Mouse (Mus musculus): Measurements from ENCODE around the gene Tmem121. TPM values are rescaled to one million over a fixed set of nuclear protein-coding genes. Genes with fewer than 3 reads are reported as not detected.
"Not testable (repeated sequence)": the region's sequence is repeated elsewhere in the genome, so short reads cannot be mapped to it uniquely, and the experiment has no call there.

The Tmem121 gene
- polyA plus RNA-seq, 1 experiment = 4.1 TPM

GRCm38 (mm10) chr12:113224206-113224605 lies 38.5 kb downstream of the Tmem121 start:
- TF ChIP-seq REST (IDR thresholded peaks at IDR 0.05; ENCODE audit: insufficient read depth, insufficient read length) (no peak), TCF3 (IDR thresholded peaks at IDR 0.05; ENCODE audit: insufficient read length, low read depth) (no peak), USF1 (IDR thresholded peaks at IDR 0.05; ENCODE audit: low read depth) (no peak), MAX (IDR thresholded peaks at IDR 0.05; ENCODE audit: low read depth) (no peak), SRF (IDR thresholded peaks at IDR 0.05; ENCODE audit: control insufficient read depth, insufficient read length, low read depth) (no peak), CEBPB (IDR thresholded peaks at IDR 0.05; ENCODE audit: insufficient read depth, poor library complexity, severe bottlenecking) (no peak), POLR2AphosphoS2 (IDR thresholded peaks at IDR 0.05; ENCODE audit: insufficient read length, low read depth) (no peak), E2F4 (IDR thresholded peaks at IDR 0.05; ENCODE audit: insufficient read depth) (no peak), POLR2A (IDR thresholded peaks at IDR 0.05; ENCODE audit: insufficient read length, low read depth) (no peak), TCF12 (IDR thresholded peaks at IDR 0.05; ENCODE audit: insufficient read depth, poor library complexity, severe bottlenecking) (no peak), MYOG (IDR thresholded peaks at IDR 0.05; ENCODE audit: control insufficient read depth in 1 of 3, insufficient read depth in 1 of 3, insufficient read length in 2 of 3, low read depth in 2 of 3) (no peak), MYOD1 (IDR thresholded peaks at IDR 0.05; ENCODE audit: control insufficient read depth in 1 of 3, insufficient read length in 2 of 3, low read depth in 2 of 3) (no peak)
- Histone ChIP-seq H3K4me2 (ENCODE audit: low read depth) (no peak overlapping the region), H3K4me3 (no peak overlapping the region), H3ac (ENCODE audit: control insufficient read depth, insufficient read length) (no peak overlapping the region), H3K36me3 (ENCODE audit: control insufficient read depth, insufficient read depth) (no peaks in the 10 kb centered on the region), H3K27me3 (ENCODE audit: control insufficient read depth, insufficient read depth, insufficient read length) (no peaks in the 10 kb centered on the region), H3K79me2 (ENCODE audit: control insufficient read depth, insufficient read depth) (no peaks in the 10 kb centered on the region)

GRCm38 (mm10) chr12:113224687-113225091 lies 39.0 kb downstream of the Tmem121 start:
- TF ChIP-seq USF1 (IDR thresholded peaks at IDR 0.05; ENCODE audit: low read depth) (no peak), SRF (IDR thresholded peaks at IDR 0.05; ENCODE audit: control insufficient read depth, insufficient read length, low read depth) (no peak), MYOG (IDR thresholded peaks at IDR 0.05; ENCODE audit: control insufficient read depth in 1 of 3, insufficient read depth in 1 of 3, insufficient read length in 2 of 3, low read depth in 2 of 3) (no peak), POLR2A (IDR thresholded peaks at IDR 0.05; ENCODE audit: insufficient read length, low read depth) (no peak), POLR2AphosphoS2 (IDR thresholded peaks at IDR 0.05; ENCODE audit: insufficient read length, low read depth) (no peak), TCF12 (IDR thresholded peaks at IDR 0.05; ENCODE audit: insufficient read depth, poor library complexity, severe bottlenecking) (no peak), REST (IDR thresholded peaks at IDR 0.05; ENCODE audit: insufficient read depth, insufficient read length) (no peak), MYOD1 (IDR thresholded peaks at IDR 0.05; ENCODE audit: control insufficient read depth in 1 of 3, insufficient read length in 2 of 3, low read depth in 2 of 3) (no peak), E2F4 (IDR thresholded peaks at IDR 0.05; ENCODE audit: insufficient read depth) (no peak), CEBPB (IDR thresholded peaks at IDR 0.05; ENCODE audit: insufficient read depth, poor library complexity, severe bottlenecking) (no peak), TCF3 (IDR thresholded peaks at IDR 0.05; ENCODE audit: insufficient read length, low read depth) (no peak), MAX (IDR thresholded peaks at IDR 0.05; ENCODE audit: low read depth) (no peak)
- H3K4me2 ChIP-seq (ENCODE audit: low read depth) = no peak overlapping the region
- no peaks in the 10 kb centered on the region for H3K36me3 ChIP-seq (ENCODE audit: control insufficient read depth, insufficient read depth)
- no peak overlapping the region for H3K4me3 ChIP-seq
- no peaks in the 10 kb centered on the region for H3K27me3 ChIP-seq (ENCODE audit: control insufficient read depth, insufficient read depth, insufficient read length)
- no peaks in the 10 kb centered on the region for H3K79me2 ChIP-seq (ENCODE audit: control insufficient read depth, insufficient read depth)
- H3ac ChIP-seq (ENCODE audit: control insufficient read depth, insufficient read length) = no peak overlapping the region

- no peak overlapping the region for H3K4me2 ChIP-seq (ENCODE audit: low read depth)
- H3K36me3 ChIP-seq (ENCODE audit: control insufficient read depth, insufficient read depth) = no peaks in the 10 kb centered on the region
- H3ac ChIP-seq (ENCODE audit: control insufficient read depth, insufficient read length) = no peak overlapping the region
- no peaks in the 10 kb centered on the region for H3K27me3 ChIP-seq (ENCODE audit: control insufficient read depth, insufficient read depth, insufficient read length)
- TF ChIP-seq MAX (IDR thresholded peaks at IDR 0.05; ENCODE audit: low read depth) = no peak
- no peak for TF ChIP-seq POLR2A (IDR thresholded peaks at IDR 0.05; ENCODE audit: insufficient read length, low read depth)
- TF ChIP-seq E2F4 (IDR thresholded peaks at IDR 0.05; ENCODE audit: insufficient read depth) = no peak
- TF ChIP-seq TCF3 (IDR thresholded peaks at IDR 0.05; ENCODE audit: insufficient read length, low read depth) = no peak
- no peak for TF ChIP-seq CEBPB (IDR thresholded peaks at IDR 0.05; ENCODE audit: insufficient read depth, poor library complexity, severe bottlenecking)
- TF ChIP-seq TCF12 (IDR thresholded peaks at IDR 0.05; ENCODE audit: insufficient read depth, poor library complexity, severe bottlenecking) = no peak
- TF ChIP-seq REST (IDR thresholded peaks at IDR 0.05; ENCODE audit: insufficient read depth, insufficient read length) = no peak
- no peak for TF ChIP-seq POLR2AphosphoS2 (IDR thresholded peaks at IDR 0.05; ENCODE audit: insufficient read length, low read depth)
- TF ChIP-seq SRF (IDR thresholded peaks at IDR 0.05; ENCODE audit: control insufficient read depth, insufficient read length, low read depth) = no peak
- no peak for TF ChIP-seq USF1 (IDR thresholded peaks at IDR 0.05; ENCODE audit: low read depth)
- TF ChIP-seq MYOG (IDR thresholded peaks at IDR 0.05; ENCODE audit: control insufficient read depth in 1 of 3, insufficient read depth in 1 of 3, insufficient read length in 2 of 3, low read depth in 2 of 3) = no peak
- TF ChIP-seq MYOD1 (IDR thresholded peaks at IDR 0.05; ENCODE audit: control insufficient read depth in 1 of 3, insufficient read length in 2 of 3, low read depth in 2 of 3) = no peak
- H3K4me3 ChIP-seq = no peak overlapping the region
- no peaks in the 10 kb centered on the region for H3K79me2 ChIP-seq (ENCODE audit: control insufficient read depth, insufficient read depth)
Observed at GRCm38 (mm10) chr12:113227970-113228593, 42.4 kb downstream of the Tmem121 start.

GRCm38 (mm10) chr12:113230741-113231140 lies 45.0 kb downstream of the Tmem121 start:
- no peak overlapping the region for H3K4me2 ChIP-seq (ENCODE audit: low read depth)
- no peaks in the 10 kb centered on the region for H3K79me2 ChIP-seq (ENCODE audit: control insufficient read depth, insufficient read depth)
- no peak overlapping the region for H3ac ChIP-seq (ENCODE audit: control insufficient read depth, insufficient read length)
- H3K4me3 ChIP-seq = no peak overlapping the region
- H3K36me3 ChIP-seq (ENCODE audit: control insufficient read depth, insufficient read depth) = no peaks in the 10 kb centered on the region
- H3K27me3 ChIP-seq (ENCODE audit: control insufficient read depth, insufficient read depth, insufficient read length) = no peaks in the 10 kb centered on the region
- no peak for TF ChIP-seq TCF3 (IDR thresholded peaks at IDR 0.05; ENCODE audit: insufficient read length, low read depth)

- not testable (repeated sequence) for H3K4me3 ChIP-seq; H3K27me3 ChIP-seq (ENCODE audit: control insufficient read depth, insufficient read depth, insufficient read length); H3K36me3 ChIP-seq (ENCODE audit: control insufficient read depth, insufficient read depth); H3K4me2 ChIP-seq (ENCODE audit: low read depth); H3ac ChIP-seq (ENCODE audit: control insufficient read depth, insufficient read length); H3K79me2 ChIP-seq (ENCODE audit: control insufficient read depth, insufficient read depth)
Observed at GRCm38 (mm10) chr12:113231551-113232263, 46.0 kb downstream of the Tmem121 start.

GRCm38 (mm10) chr12:113232264-113232750 lies 46.6 kb downstream of the Tmem121 start:
- not testable (repeated sequence) for H3ac ChIP-seq (ENCODE audit: control insufficient read depth, insufficient read length); H3K36me3 ChIP-seq (ENCODE audit: control insufficient read depth, insufficient read depth); H3K27me3 ChIP-seq (ENCODE audit: control insufficient read depth, insufficient read depth, insufficient read length); H3K4me3 ChIP-seq; H3K4me2 ChIP-seq (ENCODE audit: low read depth); H3K79me2 ChIP-seq (ENCODE audit: control insufficient read depth, insufficient read depth)

Data from myocyte (in vitro differentiated cells).